Mouse (Mus musculus) cerebellum, adult 2 months (tissue): ENCODE results near the gene Prima1.

Source experiments
- CTCF ChIP-seq: fragments of 200-500 bp; IDR thresholded peaks from 2 replicates; pipeline ENCODE4 v1.5.1; 2011; ENCODE audit warnings: low read depth, mild to moderate bottlenecking, control low read depth, low read length, moderate library complexity, borderline replicate concordance; ENCODE audit not compliant: insufficient read depth
- POLR2A ChIP-seq: fragments of 200-500 bp; IDR thresholded peaks from 2 replicates; pipeline ENCODE4 v1.6.1; 2011; ENCODE audit warnings: low read length, control low read depth, borderline replicate concordance; ENCODE audit not compliant: insufficient read depth

DNA sequence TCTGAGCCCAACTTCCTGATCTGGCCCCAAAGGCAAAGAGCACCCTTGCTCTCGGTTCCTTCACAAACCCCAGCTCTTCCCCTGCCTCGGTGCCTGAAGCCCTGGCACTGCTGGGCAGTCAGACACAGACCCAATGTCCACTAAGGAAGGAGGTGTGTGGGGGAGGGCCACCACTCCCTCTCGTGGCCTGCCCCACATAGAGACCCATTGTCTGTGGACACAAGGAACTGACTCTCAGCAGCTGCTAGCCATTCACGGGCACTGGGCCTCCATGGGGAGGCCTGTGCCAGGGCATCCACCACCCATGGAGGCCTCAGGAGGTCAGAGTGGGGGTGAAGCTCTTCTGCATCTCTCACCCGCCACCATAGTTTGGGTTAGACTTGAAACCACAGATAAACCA, 30.9 kb downstream of the Prima1 start:
- no peak for TF ChIP-seq CTCF
- TF ChIP-seq POLR2A, result no peak
